Mouse (Mus musculus) retina, embryonic 14.5 days (tissue): Measurements from ENCODE around the gene Rest.
A peak's percentile ranks its signal among the peaks of the same experiment; 100 is the strongest.

Experiments used
- DNase-seq: peaks from one replicate; pipeline ENCODE4 v3.0.0-alpha.2; 2015; ENCODE audit warnings: low spot score

Gene Rest

GRCm38 (mm10) chr5:77309924-77310772 is 44.9 kb downstream of the Rest start, which contains the start of the genes Noa1 and Polr2b:
TSS of gene Noa1 (minus strand) at chr5:77310084.
TSS of gene Polr2b (plus strand) at chr5:77310147.
- peak; percentile 99 for DNase-seq

- DNase-seq, result no peak
These were observed 48.9 kb downstream of the Rest start for GRCm38 (mm10) chr5:77314206-77314605.

GRCm38 (mm10) chr5:77314986-77315385 is 49.7 kb downstream of the Rest start:
- DNase-seq, result no peak

GRCm38 (mm10) chr5:77324936-77325335 is 59.6 kb downstream of the Rest start:
- DNase-seq, result no peak

- no peak for DNase-seq
These were observed 64.9 kb downstream of the Rest start for GRCm38 (mm10) chr5:77330154-77330553.
